Mouse (Mus musculus): ENCODE results near the gene Cavin4. TPM values are rescaled to one million over a fixed set of nuclear protein-coding genes. Genes with fewer than 3 reads are reported as not detected.

Cavin4 gene
- 0.82 and 0.98 TPM in 2 replicates for total RNA-seq (2021)
- long read RNA-seq, experiment 1, result 0 reads
- long read RNA-seq, experiment 2, result 0 reads

DNA sequence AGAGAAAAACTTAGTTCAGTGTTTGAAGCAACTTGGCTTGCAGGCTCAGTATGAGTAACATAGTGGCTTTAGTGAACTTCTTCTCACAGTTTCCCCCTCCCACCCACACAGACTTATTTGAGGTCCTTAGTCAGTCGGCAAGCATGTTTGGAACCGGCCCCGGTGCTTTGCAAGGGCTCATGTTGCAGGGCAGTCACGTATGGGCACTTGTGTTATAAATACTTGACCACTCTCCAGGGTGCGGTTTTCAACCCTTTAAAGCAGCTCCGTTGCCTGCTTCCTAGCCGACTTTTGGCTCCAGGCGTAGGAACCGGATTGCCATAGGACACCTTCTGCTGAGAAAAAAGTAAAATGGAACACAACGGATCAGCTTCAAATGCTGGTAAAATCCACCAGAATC, at the start of gene Cavin4:
TSS of gene Cavin4 (plus strand) at position 244 of the 400 bp plus-strand sequence.
- no peak for DNase-seq

DNA sequence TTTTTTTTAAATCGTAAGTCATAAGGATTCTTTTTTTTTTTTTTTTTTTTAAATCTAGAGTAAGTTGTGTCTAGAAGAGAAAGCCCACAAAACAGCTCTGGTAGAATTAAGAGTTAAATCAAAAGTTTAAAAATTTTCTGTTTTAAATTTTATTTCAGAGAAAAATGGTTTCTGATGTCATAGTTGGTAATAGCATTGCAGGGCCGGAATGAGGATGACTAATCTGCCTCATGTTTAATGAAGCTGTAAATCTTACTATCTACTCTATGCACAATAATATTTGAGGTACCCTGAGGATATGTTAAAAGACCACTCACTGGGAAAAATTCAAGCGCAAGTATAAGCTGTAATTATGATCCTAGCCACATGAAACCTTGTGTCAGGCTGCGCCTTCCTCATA, 47.8 kb upstream of the Cavin4 start:
- DNase-seq, result no peak

DNA sequence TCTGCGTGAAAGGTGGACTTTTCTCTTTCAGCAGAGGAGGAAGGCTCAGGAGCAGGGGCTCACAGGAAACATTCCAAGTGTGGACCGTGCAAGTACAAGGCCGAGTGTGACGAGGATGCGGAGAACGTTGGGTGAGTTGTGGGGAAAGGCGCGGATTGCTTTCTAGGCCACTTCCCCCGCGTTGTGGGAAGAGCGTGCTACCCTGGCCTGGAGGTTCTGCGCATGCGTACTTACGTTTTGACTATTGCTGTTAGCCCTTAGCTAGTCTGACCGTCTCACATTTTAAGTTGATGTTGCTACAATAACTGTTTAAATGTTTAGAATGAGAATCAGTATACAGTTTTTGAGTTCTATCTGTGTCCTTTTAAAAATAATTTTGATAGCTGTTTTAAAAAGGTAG, 46.1 kb upstream of the Cavin4 start:
- no peak for DNase-seq

DNA sequence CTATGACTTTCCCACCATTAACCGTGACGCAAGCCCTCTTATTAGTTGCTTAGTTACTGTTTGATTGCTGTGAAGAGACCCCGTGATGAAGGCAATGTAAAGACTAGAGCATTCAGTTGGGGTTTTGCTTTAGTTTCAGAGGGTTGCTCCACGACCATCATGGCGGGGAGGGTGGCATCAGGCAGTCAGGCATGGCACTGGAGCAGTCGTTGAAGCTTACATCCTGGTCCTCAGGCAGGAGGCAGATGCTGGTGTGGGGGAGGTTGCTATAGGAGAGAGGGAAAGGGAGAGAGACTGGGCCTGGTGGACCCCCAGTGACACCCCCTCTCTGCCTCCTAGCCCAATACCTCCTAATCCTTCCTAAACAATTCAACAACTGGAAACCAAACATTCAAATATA, 43.2 kb upstream of the Cavin4 start:
- DNase-seq, result no peak

DNA sequence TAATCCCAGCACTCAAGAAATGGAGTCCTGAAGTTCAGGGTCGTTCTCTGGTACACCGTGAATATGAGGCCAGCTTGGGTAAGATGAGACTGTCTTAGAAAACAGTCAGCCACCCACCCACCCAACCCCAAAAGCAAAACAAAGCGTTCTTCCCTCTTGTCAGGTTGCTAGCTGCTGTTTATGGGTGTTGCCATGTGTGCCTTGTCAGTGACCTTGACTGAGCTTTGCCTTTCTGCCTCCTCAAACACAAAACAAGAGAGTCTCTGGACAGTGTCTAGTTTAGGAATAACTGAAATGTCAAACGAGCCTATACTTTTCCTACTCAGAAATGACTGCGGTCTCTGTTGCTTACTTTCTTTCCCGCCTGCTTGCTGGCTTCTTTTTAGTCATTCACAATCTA, 41.1 kb upstream of the Cavin4 start:
- DNase-seq, result no peak

DNA sequence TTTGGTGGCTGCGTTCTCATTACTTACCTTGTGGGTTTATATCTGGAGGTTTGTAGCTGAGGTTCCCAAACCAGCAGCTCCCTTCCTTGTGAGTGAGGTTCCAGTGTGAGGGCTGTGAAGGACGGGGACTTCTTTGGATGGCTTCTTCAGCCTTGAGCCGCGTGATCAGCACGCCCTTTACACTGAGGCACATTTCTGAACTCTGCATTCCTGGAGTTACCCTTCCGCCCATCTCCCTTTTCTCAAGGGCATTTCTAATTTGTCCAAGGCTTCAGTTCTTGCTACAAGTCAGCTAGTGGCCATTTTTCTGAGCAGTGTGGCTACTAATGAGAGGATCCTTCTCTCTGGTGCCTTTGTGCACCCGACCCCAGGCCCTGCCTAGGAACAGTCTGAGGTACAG, 40.4 kb upstream of the Cavin4 start:
- no peak for DNase-seq

DNA sequence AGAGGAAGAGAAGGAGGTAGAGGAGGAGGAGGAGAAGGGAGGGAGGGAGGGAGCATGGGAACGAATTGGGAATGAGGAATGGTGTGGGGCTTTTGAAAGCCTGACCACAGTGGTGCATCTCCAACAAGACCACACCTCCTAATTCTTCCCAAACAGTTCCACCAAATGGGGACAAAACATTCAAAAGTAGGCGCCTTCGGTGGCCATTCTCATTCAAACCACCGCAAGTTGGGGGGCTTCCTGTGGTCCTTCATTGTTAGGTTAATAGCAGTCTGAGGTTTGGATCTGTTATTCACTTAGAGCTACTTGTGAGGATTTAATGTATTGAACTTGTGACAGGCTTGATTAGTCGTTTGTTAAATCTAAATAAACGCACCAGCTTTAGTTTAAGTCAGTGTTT, 38.4 kb upstream of the Cavin4 start:
- DNase-seq, result no peak

DNA sequence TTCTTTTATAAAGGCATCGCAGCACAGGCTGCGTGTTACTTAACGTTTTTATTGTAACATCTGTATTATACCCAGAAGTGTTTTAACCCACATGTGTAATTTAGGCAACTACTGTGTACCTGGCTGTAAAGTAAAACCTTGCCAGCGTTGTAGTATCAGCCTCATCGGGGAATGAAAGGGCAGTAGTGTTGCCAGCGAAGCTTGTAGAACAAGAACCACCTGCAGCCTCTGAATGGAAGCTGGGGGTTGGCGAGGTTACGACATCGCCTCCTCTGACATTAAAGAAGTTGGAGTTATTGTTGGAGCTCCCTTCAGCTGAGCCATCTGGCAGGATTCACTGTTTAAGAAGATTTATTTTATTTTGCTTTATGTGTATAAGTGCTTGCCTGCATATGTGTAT, 37.5 kb upstream of the Cavin4 start:
- no peak for DNase-seq

DNA sequence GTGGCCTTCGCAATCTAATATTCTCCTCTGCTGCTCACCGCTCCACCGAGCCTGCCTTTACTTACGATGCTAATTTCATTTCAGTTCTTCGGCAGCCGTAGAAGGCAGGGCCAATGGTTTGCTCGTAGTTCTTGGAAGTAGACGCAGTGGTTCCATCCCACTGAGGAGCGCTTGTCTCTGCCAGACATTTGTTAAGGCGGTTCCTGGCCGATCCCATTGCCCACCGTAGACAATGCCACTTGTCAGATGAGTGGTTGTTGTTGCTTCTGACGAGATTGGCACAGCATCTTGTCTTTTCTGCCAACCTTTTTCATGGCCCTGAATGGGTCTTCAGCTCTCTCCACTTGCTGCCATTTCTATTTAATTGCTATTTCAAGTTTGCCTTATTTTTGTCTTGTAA, 33.9 kb upstream of the Cavin4 start:
- no peak for DNase-seq

DNA sequence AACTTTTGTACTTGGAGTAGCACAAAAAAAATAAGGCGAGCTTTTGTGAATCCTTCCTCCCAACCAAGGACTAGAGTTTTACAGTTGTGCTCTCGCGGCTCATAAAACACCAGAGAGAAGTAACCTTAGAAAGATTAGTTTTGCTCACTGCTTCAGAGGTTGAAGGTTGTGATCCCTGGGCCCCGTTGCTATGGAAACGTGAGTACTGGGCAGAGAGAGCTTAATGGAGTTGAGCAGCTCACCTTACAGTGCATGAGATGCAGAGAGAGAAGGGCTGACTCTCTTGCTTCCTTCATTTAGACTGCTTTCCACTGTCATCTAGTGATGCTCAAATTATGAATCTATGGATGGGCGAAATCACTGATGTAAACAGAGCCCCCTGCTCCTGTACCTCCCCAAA, 29.8 kb upstream of the Cavin4 start:
- DNase-seq, result no peak

DNA sequence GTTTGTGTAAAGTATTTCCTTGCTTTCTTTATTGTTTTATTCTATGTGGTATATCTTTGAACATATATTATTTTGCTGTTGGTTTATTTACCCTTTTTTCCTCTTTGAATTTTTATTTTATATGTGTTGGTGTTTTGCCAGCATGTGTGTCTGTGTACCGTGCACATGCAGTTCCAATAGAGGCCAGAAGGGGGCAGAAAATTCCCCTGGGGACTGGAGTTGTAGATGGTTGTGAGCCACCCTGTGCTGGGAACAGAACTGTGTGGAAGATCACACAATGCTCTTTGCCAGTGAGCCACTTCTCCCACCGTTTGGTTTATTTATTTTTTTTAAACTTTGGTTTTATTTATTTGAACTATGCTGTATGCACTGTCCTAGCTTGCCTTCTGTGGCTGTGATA, 29.3 kb upstream of the Cavin4 start:
- DNase-seq, result peak; percentile 17

DNA sequence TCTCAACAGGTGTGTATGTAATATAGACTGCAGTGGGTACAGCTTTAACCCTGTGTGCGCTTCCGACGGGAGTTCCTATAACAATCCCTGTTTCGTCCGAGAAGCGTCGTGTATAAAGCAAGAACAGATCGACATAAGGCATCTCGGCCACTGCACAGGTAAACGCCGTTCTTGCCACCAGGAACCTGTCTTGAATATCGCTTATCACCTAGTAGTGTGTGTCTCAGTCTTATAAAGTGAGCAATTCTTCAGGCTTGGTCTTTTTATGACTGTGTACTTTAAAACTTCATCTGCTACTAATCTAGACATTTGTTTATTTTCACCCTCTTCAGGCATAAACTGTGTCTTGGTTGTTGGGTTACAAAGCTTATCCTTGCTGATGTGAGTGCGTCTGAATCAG, 26.5 kb upstream of the Cavin4 start:
- DNase-seq, result no peak

DNA sequence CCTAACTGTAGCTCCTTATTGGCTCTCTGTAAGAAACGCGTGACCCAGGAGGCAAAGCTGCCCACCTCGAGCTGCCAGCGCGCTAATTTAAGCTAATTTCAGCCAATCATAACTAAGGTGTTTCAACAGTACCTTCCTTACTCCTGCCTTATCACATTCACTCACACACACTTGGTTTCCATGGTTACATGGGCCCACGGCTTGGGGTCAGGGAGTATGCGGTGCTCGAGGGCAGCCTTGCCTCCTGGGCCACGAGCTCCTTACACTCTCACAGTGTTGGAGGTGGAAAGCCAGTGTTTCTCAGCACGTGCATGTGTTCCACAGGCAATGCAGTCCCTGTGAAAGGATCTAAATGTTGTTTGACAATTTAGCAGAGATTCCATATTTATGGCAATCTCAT, 25.2 kb upstream of the Cavin4 start:
- no peak for DNase-seq

DNA sequence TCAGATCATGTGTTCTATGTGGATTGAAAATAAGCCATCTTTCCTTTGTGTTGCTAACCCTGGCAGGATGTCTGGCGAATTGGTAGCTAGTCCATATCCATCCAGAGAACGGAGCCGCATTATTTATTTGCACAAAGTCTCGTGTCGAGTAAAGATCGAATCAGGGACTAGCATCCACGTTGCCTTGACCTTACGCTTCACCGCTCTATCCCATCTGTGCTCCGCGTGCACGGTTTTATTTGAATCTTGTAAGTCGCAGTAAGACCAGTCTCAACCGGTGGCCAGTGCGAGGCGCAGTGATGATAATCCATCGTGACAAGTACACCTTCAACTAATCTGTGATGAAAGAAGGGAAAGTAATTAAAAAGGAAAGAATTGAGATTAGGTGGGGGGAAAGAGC, 23.8 kb upstream of the Cavin4 start:
- DNase-seq, result no peak

DNA sequence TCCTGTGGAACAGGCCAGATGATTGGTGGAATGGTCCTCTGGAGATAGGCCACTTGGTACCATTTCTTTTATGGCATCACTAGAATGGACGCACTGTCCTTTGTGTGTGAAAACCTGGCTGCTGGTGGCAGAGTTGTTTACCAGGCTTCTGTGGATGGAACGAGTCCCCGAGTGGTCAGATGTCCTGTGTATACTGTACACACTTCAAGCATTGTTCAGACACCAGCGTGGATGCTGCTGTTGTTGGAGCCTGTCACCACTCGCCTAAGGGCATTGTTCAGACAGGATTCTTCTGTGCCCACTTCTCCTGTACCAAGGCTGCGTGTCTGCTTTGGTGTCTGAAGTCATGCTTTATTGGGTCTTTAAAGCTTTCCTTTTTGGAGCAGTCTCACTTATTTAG, 19.5 kb upstream of the Cavin4 start:
- no peak for DNase-seq

DNA sequence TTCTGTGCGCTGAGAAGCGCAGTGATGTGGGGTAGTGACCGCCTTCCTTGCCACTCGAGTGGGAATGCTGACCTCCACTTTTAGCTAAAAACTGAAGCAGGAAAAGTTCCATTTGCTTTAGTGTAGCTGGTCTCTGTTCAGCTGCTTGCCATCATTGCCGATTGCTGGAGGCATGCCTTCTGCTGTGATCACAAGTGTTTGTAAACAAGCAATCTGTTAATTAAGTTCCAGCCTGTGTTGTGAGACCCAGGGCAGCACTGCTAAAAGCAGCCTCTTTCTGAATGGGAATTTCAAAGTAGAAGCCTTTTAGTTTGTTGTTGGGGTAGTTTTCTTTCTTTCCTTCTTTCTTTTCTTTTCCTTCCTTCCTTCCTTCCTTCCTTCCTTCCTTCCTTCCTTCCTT, 17.2 kb upstream of the Cavin4 start:
- DNase-seq, result no peak

DNA sequence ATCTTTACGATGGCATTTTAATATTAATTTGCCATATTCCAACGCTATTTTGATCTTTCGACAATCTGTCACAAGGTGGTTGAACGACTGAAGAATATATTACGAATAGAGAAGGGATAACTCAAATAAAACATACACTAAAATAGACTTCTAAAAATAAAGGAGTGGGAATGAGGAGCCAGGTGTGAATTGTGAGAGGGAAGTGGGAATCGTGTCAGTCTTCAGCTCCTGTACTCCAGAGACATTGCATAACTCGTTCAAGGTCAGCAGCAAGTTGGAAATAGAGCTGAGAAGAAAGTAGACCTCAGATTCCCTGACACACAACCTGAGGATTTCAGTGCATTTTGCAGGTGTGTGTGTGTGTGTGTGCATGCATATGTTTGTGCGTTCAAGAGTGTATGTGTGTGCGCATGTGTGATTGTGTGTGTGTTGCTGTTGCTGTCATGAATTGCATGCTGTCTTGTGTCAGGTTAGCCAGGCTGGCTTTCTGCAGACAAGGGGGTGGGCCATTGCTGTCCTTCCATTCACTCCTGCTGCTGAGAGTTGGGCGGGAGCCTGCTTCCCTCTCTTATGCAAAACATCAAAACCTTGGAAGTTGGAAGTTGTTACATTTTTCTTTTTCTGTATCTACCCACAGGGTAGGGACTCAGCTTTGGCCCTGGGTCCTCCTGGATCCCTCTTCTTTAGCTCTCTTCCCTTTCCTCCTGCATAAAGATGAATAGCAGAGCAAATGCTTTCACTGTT, 12.5 kb upstream of the Cavin4 start:
- no peak for DNase-seq

DNA sequence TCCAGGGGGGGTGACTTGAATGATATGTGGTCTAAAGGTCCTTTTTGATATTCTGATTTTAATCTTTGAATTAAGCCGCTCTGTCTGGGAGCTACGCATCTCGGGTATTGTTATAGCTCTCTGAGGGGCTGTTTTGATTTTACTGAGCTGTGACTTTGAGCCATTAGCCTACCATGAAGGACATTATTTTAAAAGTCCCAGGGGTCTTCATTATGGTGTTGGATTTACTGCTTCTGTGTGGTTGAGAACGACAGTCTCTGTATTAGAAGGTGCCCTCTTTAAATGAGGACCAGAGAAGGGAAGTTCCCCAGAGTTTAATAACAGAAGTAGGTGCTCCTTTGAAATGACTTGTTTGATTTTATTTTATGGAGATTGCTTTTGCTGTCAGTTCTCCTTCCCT, 9.2 kb upstream of the Cavin4 start:
- no peak for DNase-seq

DNA sequence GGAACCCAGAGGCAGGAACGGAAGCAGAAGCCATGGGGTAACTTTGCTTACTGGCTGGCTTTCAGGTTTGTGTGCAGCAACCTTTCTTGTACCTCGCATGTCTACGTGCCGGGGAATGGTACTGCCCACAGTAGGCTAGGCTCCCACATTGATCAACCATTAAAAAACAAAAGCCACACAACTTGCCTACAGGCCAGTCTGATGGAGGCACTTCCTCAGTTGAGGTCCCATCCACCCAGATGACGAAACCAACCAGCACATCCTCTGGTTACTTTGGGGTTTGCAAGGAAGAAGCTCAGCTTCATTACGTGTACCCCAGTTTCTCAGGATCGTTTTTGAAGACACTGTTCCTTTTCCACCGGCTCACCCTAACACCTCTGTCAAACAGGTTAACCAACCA, 6.8 kb upstream of the Cavin4 start:
- DNase-seq, result no peak

DNA sequence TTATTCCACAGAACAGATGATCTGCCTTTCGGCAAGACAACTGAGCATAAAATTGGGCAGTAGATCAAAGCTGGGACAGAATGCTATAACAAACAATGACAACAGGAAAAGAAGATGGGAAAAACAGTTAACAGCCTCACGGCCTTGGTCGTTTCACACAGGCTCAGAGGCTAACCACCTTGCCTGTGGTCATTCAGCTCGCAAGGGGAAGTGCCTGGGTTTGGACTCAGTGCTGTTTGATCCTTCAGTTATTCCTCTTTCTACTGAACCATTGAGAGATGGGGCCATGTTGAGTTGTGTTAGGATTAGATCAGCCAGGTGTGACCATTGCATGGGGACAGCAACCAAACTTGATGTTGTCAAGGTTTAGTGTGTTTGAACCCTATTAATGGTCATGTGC, 3.2 kb upstream of the Cavin4 start:
- no peak for DNase-seq

DNA sequence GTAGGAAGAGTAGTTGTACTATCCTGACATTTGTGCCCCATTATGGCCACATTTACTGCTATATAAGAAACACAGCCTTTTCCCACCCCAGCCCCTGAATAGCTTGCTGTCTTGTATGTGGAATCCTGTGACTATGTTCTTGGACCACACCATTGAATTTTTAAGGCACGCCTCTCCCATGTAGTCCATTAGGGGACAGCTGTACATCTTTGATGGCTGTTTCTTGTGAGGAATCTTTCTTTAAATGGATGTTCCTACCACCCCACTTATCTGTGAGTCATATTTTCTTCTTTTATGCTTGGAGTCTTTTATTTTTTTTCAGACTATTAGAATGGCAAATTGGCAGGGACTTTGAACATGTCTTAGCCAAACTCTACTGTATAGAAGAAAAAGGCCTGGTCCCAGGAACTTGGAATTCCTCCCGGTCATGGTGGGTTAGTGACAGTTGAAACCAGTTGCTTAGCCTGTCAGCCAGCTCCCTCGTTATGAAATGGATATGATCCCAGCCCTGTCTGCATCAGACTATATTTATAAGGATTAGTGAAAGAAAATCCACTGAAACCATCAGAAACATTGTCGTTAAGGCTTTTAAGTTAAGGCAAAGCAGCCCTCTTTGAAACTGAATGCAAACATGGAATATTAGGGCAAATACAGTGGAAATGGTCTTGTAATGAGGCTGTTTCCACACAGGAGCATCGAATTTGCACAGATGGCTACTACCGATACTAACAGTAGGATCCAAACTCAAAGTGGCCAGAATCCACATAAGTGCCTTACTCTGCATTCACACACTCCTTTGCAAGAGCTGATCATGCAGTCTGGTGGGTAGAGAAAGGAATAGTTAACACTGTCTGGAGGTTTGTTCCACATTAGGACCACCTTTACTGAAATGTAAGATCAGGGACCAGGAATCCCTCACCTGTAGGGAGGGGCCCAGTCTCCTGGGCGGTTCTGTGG, 2.4 kb upstream of the Cavin4 start:
- no peak for DNase-seq

DNA sequence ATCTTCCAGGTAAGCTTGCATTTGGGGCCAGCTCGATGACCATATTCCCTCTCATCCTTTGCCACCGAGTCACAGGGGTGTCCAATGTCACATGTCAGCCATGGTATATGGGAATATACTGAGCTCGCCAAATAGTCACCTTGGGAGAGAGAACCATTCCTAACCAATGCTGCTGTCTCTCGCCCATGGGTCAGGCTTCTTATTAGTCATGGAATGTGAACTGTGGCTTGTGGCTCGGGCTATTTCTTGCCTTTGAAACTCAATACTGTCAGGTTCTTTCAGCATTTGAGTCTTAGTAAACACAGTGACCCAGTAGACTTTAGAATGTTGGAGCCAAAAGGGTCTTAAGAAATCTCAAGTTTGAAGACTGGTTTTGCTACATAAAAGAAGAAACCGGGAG, 707 bp downstream of the Cavin4 start:
- DNase-seq, result no peak

DNA sequence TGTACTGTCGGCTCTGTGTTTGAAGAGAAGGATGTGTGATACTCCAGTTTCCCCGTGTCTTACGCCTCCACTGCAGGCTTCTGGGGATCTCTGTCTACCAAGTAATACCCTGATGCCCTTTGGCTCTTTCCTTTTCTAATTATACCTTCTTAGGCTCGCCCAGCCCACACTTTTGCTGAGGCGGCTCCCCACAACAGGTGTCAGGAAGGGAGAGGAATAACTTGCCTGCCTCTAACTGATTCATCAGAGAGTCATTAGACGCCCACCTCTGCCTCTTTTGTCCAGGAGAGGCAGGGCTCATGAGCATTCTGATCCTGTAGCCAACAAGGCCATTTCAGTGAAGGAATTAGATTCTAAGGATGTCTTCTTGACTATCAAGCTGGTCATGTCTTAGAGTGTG, 4.0 kb downstream of the Cavin4 start:
- DNase-seq, result no peak

DNA sequence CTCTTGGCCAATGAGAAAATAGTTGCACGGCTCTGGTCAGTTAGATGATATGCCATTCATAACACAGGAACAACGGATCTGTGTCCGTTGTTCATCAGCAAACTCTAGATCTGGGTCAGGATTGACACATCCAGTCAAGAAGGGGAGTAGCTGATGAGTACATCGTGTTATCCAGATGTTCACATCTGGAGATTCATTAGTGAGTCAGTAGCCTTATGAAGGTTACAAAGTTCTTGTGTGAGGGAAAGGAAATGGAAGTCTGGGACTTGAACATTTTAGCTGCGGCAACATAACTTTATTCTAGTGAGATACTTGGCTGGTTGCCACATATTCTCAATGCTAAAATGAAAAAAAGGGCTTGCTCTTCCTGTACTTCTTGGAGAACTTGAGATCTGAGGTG, 9.6 kb downstream of the Cavin4 start:
- no peak for DNase-seq

Data from adrenal gland, postnatal 14 days (tissue).